Mouse (Mus musculus) gonadal fat pad, adult 2 months (tissue): ENCODE measurements at regions not wholly inside any gene's neighbourhood (a gene's known extent, or its start where the extent isn't known, plus 50 kb on each side); places are given as distances from the start of the nearest gene placed in this dataset.

Experiments used
- DNase-seq: peaks from one replicate; pipeline ENCODE4 v3.0.0-alpha.2; 2012; ENCODE audit warnings: low read depth

DNA sequence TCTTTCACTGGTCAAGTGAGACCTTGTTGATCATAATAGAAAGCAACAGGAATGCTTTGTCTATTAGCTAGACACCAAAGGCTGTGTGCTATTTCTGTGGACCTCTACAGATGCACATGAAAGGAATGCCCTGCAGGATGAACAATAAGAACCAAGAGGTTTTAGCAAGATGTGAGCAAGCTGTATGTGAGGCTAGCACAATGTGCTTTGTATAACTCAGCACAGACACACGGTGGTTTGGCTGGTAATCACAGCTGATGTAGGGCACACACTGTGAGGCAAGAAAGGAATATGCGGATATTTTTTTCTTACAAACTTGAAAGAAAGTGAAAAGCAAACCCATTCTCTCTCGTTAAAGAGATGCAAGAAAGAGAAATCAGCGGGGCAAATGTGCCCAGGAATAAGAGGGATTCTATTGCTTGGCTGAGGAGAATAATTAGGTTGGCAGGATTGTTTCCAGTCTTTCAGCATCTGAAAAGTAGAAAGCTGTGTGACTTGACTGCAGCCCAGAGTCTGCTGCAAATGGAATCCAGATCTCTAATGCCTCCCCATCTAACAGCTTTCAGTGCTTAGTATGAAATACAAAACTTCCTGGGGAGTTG, 2476.1 kb upstream of the Gm6569 start:
- DNase-seq = no peak

DNA sequence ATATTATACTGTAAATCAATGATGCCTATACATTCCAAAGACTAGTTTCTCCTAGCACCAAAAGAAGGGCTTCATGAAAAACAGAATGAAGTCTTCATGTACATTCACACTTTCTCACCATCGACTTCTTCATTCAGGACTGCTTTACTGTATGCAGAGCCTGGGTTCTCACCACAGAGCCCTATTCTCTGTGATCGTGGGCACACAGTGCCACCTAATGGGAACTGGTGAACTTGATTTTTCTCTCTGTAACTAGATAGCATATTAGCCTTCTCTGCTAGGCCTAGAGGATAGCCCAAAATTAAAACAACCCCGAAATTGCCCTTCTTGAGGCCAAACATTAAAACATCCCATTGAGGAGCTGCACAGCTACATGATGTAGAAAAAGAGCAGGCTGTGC, 2458.6 kb upstream of the Gm6569 start:
- peak; percentile 1 for DNase-seq
